Mouse (Mus musculus): ENCODE results near the gene Cyp2c68. TPM values are rescaled to one million over a fixed set of nuclear protein-coding genes. Genes with fewer than 3 reads are reported as not detected.
"Not testable (repeated sequence)": the region's sequence is repeated elsewhere in the genome, so short reads cannot be mapped to it uniquely, and the experiment has no call there.

Gene Cyp2c68
- polyA plus RNA-seq (2012; rRNA removed), result 0.14 TPM in 1 of 2 replicates, not detected in the other

- TF ChIP-seq POLR2A (IDR thresholded peaks at IDR 0.05; ENCODE audit: control insufficient read depth, low read depth, low read length) (no peak), CTCF (IDR thresholded peaks at IDR 0.05; ENCODE audit: control insufficient read depth, insufficient read depth, insufficient replicate concordance, low read depth, low read length) (no peak)
- no peak within 1 kb of the TSS for H3K4me3 ChIP-seq (ENCODE audit: control insufficient read depth, low read depth, low read length)
These were observed at the start of gene Cyp2c68 for GRCm38 (mm10) chr19:39740920-39741319. Cyp2c68 (minus strand) TSS chr19:39741054.

GRCm38 (mm10) chr19:39785458-39785857 is 44.6 kb upstream of the Cyp2c68 start:
- H3K36me3 ChIP-seq (ENCODE audit: control insufficient read depth, insufficient read depth, low read length); H3K4me1 ChIP-seq (ENCODE audit: control insufficient read depth, insufficient read depth, low read length); H3K27ac ChIP-seq (ENCODE audit: control insufficient read depth, insufficient read depth, low read depth, low read length); H3K27me3 ChIP-seq (ENCODE audit: control insufficient read depth, insufficient read depth, low read length); H3K4me3 ChIP-seq (ENCODE audit: control insufficient read depth, low read depth, low read length): not testable (repeated sequence)

More at GRCm38 (mm10) chr19:39740920-39741319, at the start of gene Cyp2c68:
- Histone ChIP-seq H3K27me3 (ENCODE audit: control insufficient read depth, insufficient read depth, low read length) (no peaks in the 10 kb centered on the region), H3K36me3 (ENCODE audit: control insufficient read depth, insufficient read depth, low read length) (no peaks in the 10 kb centered on the region), H3K27ac (ENCODE audit: control insufficient read depth, insufficient read depth, low read depth, low read length) (no peak within 1 kb of the TSS), H3K4me1 (ENCODE audit: control insufficient read depth, insufficient read depth, low read length) (no peaks in the 10 kb centered on the region)

- TF ChIP-seq CTCF (IDR thresholded peaks at IDR 0.05; ENCODE audit: control insufficient read depth, insufficient read depth, insufficient replicate concordance, low read depth, low read length) (no peak), POLR2A (IDR thresholded peaks at IDR 0.05; ENCODE audit: control insufficient read depth, low read depth, low read length) (no peak)
- Histone ChIP-seq H3K4me3 (ENCODE audit: control insufficient read depth, low read depth, low read length) (no peak overlapping the region), H3K36me3 (ENCODE audit: control insufficient read depth, insufficient read depth, low read length) (no peaks in the 10 kb centered on the region), H3K27me3 (ENCODE audit: control insufficient read depth, insufficient read depth, low read length) (no peaks in the 10 kb centered on the region), H3K4me1 (ENCODE audit: control insufficient read depth, insufficient read depth, low read length) (no peaks in the 10 kb centered on the region), H3K27ac (ENCODE audit: control insufficient read depth, insufficient read depth, low read depth, low read length) (no peak overlapping the region)
These were observed 4.5 kb upstream of the Cyp2c68 start for GRCm38 (mm10) chr19:39745357-39745756.

- not testable (repeated sequence) for H3K4me1 ChIP-seq (ENCODE audit: control insufficient read depth, insufficient read depth, low read length); H3K36me3 ChIP-seq (ENCODE audit: control insufficient read depth, insufficient read depth, low read length); H3K27me3 ChIP-seq (ENCODE audit: control insufficient read depth, insufficient read depth, low read length); H3K27ac ChIP-seq (ENCODE audit: control insufficient read depth, insufficient read depth, low read depth, low read length); H3K4me3 ChIP-seq (ENCODE audit: control insufficient read depth, low read depth, low read length)
These were observed 3.5 kb upstream of the Cyp2c68 start for GRCm38 (mm10) chr19:39744361-39744760.

- not testable (repeated sequence) for H3K27me3 ChIP-seq (ENCODE audit: control insufficient read depth, insufficient read depth, low read length); H3K4me1 ChIP-seq (ENCODE audit: control insufficient read depth, insufficient read depth, low read length); H3K27ac ChIP-seq (ENCODE audit: control insufficient read depth, insufficient read depth, low read depth, low read length); H3K36me3 ChIP-seq (ENCODE audit: control insufficient read depth, insufficient read depth, low read length); H3K4me3 ChIP-seq (ENCODE audit: control insufficient read depth, low read depth, low read length)
These were observed 29.7 kb downstream of the Cyp2c68 start for GRCm38 (mm10) chr19:39711116-39711515.

GRCm38 (mm10) chr19:39665650-39666049 is 75.2 kb downstream of the Cyp2c68 start:
- H3K4me3 ChIP-seq (ENCODE audit: control insufficient read depth, low read depth, low read length); H3K27ac ChIP-seq (ENCODE audit: control insufficient read depth, insufficient read depth, low read depth, low read length): not testable (repeated sequence)

GRCm38 (mm10) chr19:39652381-39652780 is 88.5 kb downstream of the Cyp2c68 start:
- Histone ChIP-seq H3K27ac (ENCODE audit: control insufficient read depth, insufficient read depth, low read depth, low read length) (no peak overlapping the region), H3K4me3 (ENCODE audit: control insufficient read depth, low read depth, low read length) (no peak overlapping the region), H3K4me1 (ENCODE audit: control insufficient read depth, insufficient read depth, low read length) (no peaks in the 10 kb centered on the region), H3K27me3 (ENCODE audit: control insufficient read depth, insufficient read depth, low read length) (no peaks in the 10 kb centered on the region), H3K36me3 (ENCODE audit: control insufficient read depth, insufficient read depth, low read length) (no peaks in the 10 kb centered on the region)
- TF ChIP-seq CTCF (IDR thresholded peaks at IDR 0.05; ENCODE audit: control insufficient read depth, insufficient read depth, insufficient replicate concordance, low read depth, low read length), result no peak
- no peak for TF ChIP-seq POLR2A (IDR thresholded peaks at IDR 0.05; ENCODE audit: control insufficient read depth, low read depth, low read length)

More at GRCm38 (mm10) chr19:39665650-39666049, 75.2 kb downstream of the Cyp2c68 start:
- not testable (repeated sequence) for H3K27me3 ChIP-seq (ENCODE audit: control insufficient read depth, insufficient read depth, low read length); H3K36me3 ChIP-seq (ENCODE audit: control insufficient read depth, insufficient read depth, low read length); H3K4me1 ChIP-seq (ENCODE audit: control insufficient read depth, insufficient read depth, low read length)

GRCm38 (mm10) chr19:39648938-39649337 is 91.9 kb downstream of the Cyp2c68 start, which contains the start of gene Cyp2c67:
Cyp2c67 (minus strand) TSS chr19:39649051.
- TF ChIP-seq CTCF (IDR thresholded peaks at IDR 0.05; ENCODE audit: control insufficient read depth, insufficient read depth, insufficient replicate concordance, low read depth, low read length), result no peak
- no peak for TF ChIP-seq POLR2A (IDR thresholded peaks at IDR 0.05; ENCODE audit: control insufficient read depth, low read depth, low read length)
- Histone ChIP-seq H3K4me1 (ENCODE audit: control insufficient read depth, insufficient read depth, low read length) (no peaks in the 10 kb centered on the region), H3K4me3 (ENCODE audit: control insufficient read depth, low read depth, low read length) (no peak within 1 kb of the TSS), H3K27me3 (ENCODE audit: control insufficient read depth, insufficient read depth, low read length) (no peaks in the 10 kb centered on the region), H3K36me3 (ENCODE audit: control insufficient read depth, insufficient read depth, low read length) (no peaks in the 10 kb centered on the region), H3K27ac (ENCODE audit: control insufficient read depth, insufficient read depth, low read depth, low read length) (no peak within 1 kb of the TSS)
